Mouse (Mus musculus): Measurements from ENCODE around the gene Zcchc12. TPM values are rescaled to one million over a fixed set of nuclear protein-coding genes. Genes with fewer than 3 reads are reported as not detected.

Zcchc12 gene
- polyA plus RNA-seq, 1 experiment from 2014 or later: 8.0 TPM

DNA sequence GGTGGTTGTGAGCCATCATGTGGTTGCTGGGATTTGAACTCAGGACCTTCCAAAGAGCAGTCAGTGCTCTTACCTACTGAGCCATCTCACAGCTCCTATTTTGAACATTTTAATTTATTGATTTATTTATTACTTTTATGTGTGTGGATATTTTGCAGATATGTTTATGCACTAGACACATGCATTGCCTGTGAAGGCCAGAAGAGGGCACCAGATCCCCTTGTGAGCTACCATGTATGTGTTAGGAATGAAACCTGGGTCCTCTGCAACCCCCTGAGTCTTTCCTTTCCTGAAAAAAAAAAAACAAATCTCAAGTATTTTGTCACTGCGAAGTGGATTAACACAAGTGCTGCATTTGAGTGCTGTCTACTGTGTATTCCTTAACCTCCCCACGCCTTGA is 30.9 kb downstream of the Zcchc12 start:
- Histone ChIP-seq H3K27me3 (replicated peaks; ENCODE audit: low read depth, poor library complexity, severe bottlenecking) (no peaks in the 10 kb centered on the region), H3K4me1 (no peaks in the 10 kb centered on the region), H3K27ac (replicated peaks) (no peak overlapping the region), H3K4me3 (no peak overlapping the region), H3K9me3 (no peaks in the 10 kb centered on the region), H3K36me3 (replicated peaks) (no peaks in the 10 kb centered on the region)
- 34% methylated on average over 2 of the region's 2 CpGs for WGBS
- peak; percentile 36 for DNase-seq (ENCODE audit: low spot score)

DNA sequence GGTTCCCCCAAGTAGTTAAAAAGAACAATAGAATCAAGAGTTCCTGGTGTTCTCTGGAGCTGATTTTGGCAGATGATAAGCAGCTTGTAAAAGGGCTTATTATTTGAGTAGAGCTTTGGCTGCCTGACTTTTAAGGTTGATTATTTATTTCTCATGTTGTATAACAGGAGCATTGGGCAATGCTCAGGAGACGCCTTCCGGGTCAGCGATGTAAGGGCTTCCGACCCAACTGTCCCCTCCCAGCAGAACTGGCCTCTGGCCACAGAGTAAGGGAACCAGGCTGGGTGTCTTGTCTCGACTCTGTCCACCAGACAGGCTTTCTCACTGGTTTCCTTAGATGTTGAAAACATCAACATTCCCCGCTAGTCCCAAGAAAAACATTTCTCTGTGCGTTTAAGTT is 33.2 kb downstream of the Zcchc12 start:
- H3K4me3 ChIP-seq: no peak overlapping the region
- H3K4me1 ChIP-seq: no peaks in the 10 kb centered on the region
- no peaks in the 10 kb centered on the region for H3K36me3 ChIP-seq (replicated peaks)
- no peaks in the 10 kb centered on the region for H3K9me3 ChIP-seq
- 72% methylated on average over 7 of the region's 7 CpGs for WGBS
- no peaks in the 10 kb centered on the region for H3K27me3 ChIP-seq (replicated peaks; ENCODE audit: low read depth, poor library complexity, severe bottlenecking)
- no peak for DNase-seq (ENCODE audit: low spot score)
- H3K27ac ChIP-seq (replicated peaks): no peak overlapping the region

DNA sequence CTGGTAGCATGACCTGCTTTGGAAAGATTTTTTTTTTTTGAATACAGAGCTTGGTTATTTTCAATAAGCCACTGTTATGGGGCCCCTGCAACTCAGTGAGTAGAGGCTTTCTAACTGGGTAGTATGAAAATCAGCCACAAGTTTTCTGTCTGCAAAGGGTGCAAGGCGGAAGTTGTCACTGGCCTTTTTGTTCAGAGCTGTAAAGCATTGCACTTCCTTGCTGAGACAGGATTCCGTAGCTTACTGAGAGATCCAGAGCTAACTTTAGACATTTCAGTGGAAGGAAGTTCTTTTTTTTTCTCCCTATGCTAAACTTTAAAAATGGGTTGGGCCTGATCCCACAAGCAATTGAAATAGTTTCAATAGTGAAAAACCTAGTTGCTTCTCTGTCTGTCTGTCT is 33.6 kb downstream of the Zcchc12 start:
- 77% methylated on average over 2 of the region's 2 CpGs for WGBS

DNA sequence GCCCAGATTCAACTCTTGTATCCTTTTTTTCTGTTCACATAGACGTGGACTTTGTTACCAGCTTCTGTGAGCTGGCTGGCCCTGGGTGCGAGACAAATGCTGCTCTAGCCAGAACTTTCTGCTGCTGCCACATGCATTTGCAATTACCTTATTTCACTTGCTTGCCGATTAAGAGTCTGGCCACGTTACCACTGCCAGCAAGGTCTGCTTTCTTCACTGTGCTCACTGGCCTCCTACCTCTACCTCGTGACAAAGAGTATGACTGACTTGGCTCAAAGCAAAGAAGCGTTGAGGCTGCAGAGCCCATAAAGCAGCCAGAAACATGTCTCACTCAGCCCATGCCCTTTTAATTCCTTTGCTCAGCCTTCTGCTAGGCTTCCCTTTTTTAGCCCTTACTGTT is 39.9 kb downstream of the Zcchc12 start:
- H3K27me3 ChIP-seq (replicated peaks; ENCODE audit: low read depth, poor library complexity, severe bottlenecking): no peaks in the 10 kb centered on the region
- DNase-seq (ENCODE audit: low spot score): no peak
- 81% methylated on average over 6 of the region's 6 CpGs for WGBS
- no peak overlapping the region for H3K27ac ChIP-seq (replicated peaks)
- no peaks in the 10 kb centered on the region for H3K36me3 ChIP-seq (replicated peaks)
- H3K9me3 ChIP-seq: no peaks in the 10 kb centered on the region
- no peaks in the 10 kb centered on the region for H3K4me1 ChIP-seq
- H3K4me3 ChIP-seq: no peak overlapping the region

More for the DNA sequence above, 33.6 kb downstream of the Zcchc12 start:
- Histone ChIP-seq H3K36me3 (replicated peaks) (no peaks in the 10 kb centered on the region), H3K27me3 (replicated peaks; ENCODE audit: low read depth, poor library complexity, severe bottlenecking) (no peaks in the 10 kb centered on the region), H3K4me3 (no peak overlapping the region), H3K4me1 (no peaks in the 10 kb centered on the region), H3K9me3 (no peaks in the 10 kb centered on the region), H3K27ac (replicated peaks) (no peak overlapping the region)
- DNase-seq (ENCODE audit: low spot score): no peak

Other genes starting within 250 kb of the Zcchc12 start
- gene Il13ra1, start 83.8 kb upstream of the Zcchc12 start, polyA plus RNA-seq (2016; fragmentation: Nextera tagmentation; extraction: Ambion mirVana): 3.8 and 5.0 TPM in 2 replicates
- 0.29 and 0.72 TPM in 2 replicates for gene Lonrf3, start 132.4 kb downstream of the Zcchc12 start, polyA plus RNA-seq (2016; fragmentation: Nextera tagmentation; extraction: Ambion mirVana)
- gene Gm6268, start 205.4 kb downstream of the Zcchc12 start, polyA plus RNA-seq (2016; fragmentation: Nextera tagmentation; extraction: Ambion mirVana): not detected in 2 replicates